Mouse (Mus musculus) embryonic fibroblast, embryonic 13.5 days (primary cell): ENCODE measurements around the gene Kmt2d.

Experiments
- CTCF ChIP-seq: IDR thresholded peaks from 2 replicates; pipeline ENCODE4 v1.5.1; 2011; ENCODE audit warnings: mild to moderate bottlenecking, control low read depth, low read length, moderate library complexity, borderline replicate concordance; ENCODE audit not compliant: insufficient read depth
- POLR2A ChIP-seq: IDR thresholded peaks from 2 replicates; pipeline ENCODE4 v1.6.1; 2011; ENCODE audit warnings: low read depth, mild to moderate bottlenecking, control low read depth, low read length, moderate library complexity

- TF ChIP-seq CTCF (no peak), POLR2A (no peak)
Observed at GRCm38 (mm10) chr15:98808651-98809134, 62.3 kb downstream of the Kmt2d start.
